20 mouse cellular contexts compared by ENCODE assay signal in the genomic region with DNA sequence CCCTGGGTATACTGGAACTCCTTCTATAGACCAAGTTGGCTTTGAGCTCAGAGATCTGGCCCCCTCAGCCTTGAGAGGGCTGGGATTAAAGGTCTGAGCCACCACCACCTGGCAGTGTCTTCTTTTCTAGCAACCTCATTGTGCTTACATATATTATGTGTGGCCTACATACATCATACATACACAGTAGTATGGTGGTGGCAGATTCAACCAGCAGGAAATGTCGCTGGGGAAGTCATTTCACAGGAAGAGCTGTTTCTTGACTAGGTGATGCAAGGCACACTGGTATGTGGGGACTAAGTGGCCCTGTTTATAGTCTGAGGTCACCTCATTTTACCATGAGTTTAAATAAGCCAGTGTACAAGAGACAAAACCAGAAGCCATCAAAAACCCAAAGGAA.
A peak's percentile ranks its signal among the peaks of the same experiment; 100 is the strongest.
DNase-seq lines count a peak whose midpoint lies in the region; ATAC-seq lines count a peak whose summit lies in the region.
"Had no signal": no experiment of that assay in that cellular context is flagged by ENCODE, and none has a peak within 500 bp of the region (broad histone marks: within the 10 kb centered on the region; RNA-seq: fewer than 3 reads in every experiment).

No protein-coding gene starts in this region.

- no peaks in the 10 kb centered on the region for H3K27me3 ChIP-seq in heart, embryonic 12.5 days (replicated peaks)
- H3K27me3 ChIP-seq: hindbrain, embryonic 13.5 days had no signal

- H3K9me3 ChIP-seq in heart, embryonic 12.5 days (replicated peaks) = no peaks in the 10 kb centered on the region
- H3K9me3 ChIP-seq: hindbrain, embryonic 13.5 days; limb, embryonic 10.5 days had no signal

- peak; percentile 25 for DNase-seq in heart, adult 11 months
- peak; percentile 8 to 41 for DNase-seq in spleen, postnatal 4 days (ENCODE audit: low spot score in 2 of 2)
- DNase-seq in spleen, postnatal 10 days (ENCODE audit: low spot score in 2 of 2) = no peak
- no peak for DNase-seq in cerebellum, postnatal 10 days
- DNase-seq in testis, postnatal 10 days (ENCODE audit: low spot score) = no peak
- no peak for DNase-seq in right cerebral cortex, postnatal 25 days
- DNase-seq: adrenal gland, adult 2 months; cerebellum, adult 9-10 months; gastrocnemius, postnatal 25 days; kidney, postnatal 4 days; layer of hippocampus, adult 9-11 months; lung, postnatal 10 days; retina, postnatal 1 day had no signal

- WGBS in heart, embryonic 12.5 days = 72% methylated on average over 1 of the region's 1 CpGs

- H3K27ac ChIP-seq in heart, embryonic 12.5 days (ENCODE audit: poor library complexity, severe bottlenecking) = no peak overlapping the region
- H3K27ac ChIP-seq: hindbrain, embryonic 13.5 days; left cerebral cortex, adult 2 months; limb, embryonic 10.5 days; liver, embryonic 14.5 days had no signal

- H3K36me3 ChIP-seq in heart, embryonic 12.5 days = peaks cover 31% of the 10 kb centered on the region

- H3K4me3 ChIP-seq in heart, embryonic 12.5 days = no peak overlapping the region
- H3K4me3 ChIP-seq: hindbrain, embryonic 13.5 days; left cerebral cortex, adult 2 months; limb, embryonic 10.5 days had no signal

- no peak overlapping the region for H3K9ac ChIP-seq in heart, embryonic 12.5 days
- H3K9ac ChIP-seq: hindbrain, embryonic 13.5 days; liver, embryonic 14.5 days had no signal

- no peaks in the 10 kb centered on the region for H3K4me1 ChIP-seq in heart, embryonic 12.5 days (replicated peaks)
- H3K4me1 ChIP-seq: hindbrain, embryonic 13.5 days; limb, embryonic 10.5 days had no signal

- no peak overlapping the region for H3K4me2 ChIP-seq in heart, embryonic 12.5 days
- H3K4me2 ChIP-seq: hindbrain, embryonic 13.5 days had no signal

- ATAC-seq in heart, embryonic 12.5 days (ENCODE audit: insufficient number of reproducible peaks, low FRiP score) = no peak
- ATAC-seq in neutrophil, adult 5-6 weeks (ENCODE audit: extremely low read depth, insufficient number of reproducible peaks, low FRiP score, poor library complexity, severe bottlenecking) = peak; percentile 51
- ATAC-seq: forebrain, embryonic 14.5 days had no signal

Comparison
In these comparisons a context has a peak if more than half of its experiments do, and no peak if none do; other contexts are left out.
1. DNase-seq: peak in heart, adult 11 months (single experiment) and spleen, postnatal 4 days (2 of 2); none in spleen, postnatal 10 days (0 of 2), cerebellum, postnatal 10 days (0 of 2), testis, postnatal 10 days (single experiment) and right cerebral cortex, postnatal 25 days (single experiment).